15 mouse cellular contexts compared by ENCODE assay signal in the genomic region with DNA sequence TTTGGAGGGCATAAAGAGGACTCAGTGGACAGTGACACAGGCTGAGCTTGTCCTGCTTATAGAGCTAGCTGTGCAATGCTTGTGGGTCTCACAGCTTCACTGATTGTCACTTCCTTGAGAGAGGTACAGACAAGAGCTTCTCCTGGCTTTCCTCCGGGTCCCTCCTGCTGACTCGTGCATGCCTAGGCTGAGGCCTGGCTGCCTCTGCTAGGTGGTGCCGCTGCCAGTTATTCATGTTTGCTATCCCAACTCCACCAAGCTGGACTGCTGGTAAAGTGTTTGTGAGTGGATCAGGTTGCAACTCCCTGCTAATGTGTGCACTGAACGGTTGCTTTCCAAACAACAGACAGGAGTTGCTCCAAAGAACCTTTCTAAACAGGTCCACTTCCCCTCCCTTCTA.
"Had no signal": no experiment of that assay in that cellular context is flagged by ENCODE, and none has a peak within 500 bp of the region (broad histone marks: within the 10 kb centered on the region; RNA-seq: fewer than 3 reads in every experiment).

No protein-coding gene starts in this region.

- H3K4me1 ChIP-seq: neural tube, embryonic 15.5 days; stomach, embryonic 15.5 days had no signal

- DNase-seq: retina, postnatal 1 day; right cerebral cortex, adult 18-20 months; right cerebral cortex, postnatal 14 days; right cerebral cortex, postnatal 25 days; right cerebral cortex, postnatal 4 days; spleen, adult 18-20 months; thymus, adult 18-20 months; thymus, adult 2 months; thymus, postnatal 14 days; thymus, postnatal 25 days; thymus, postnatal 36 days; thymus, postnatal 4 days had no signal

- H3K36me3 ChIP-seq: neural tube, embryonic 15.5 days; stomach, embryonic 15.5 days had no signal

- H3K27ac ChIP-seq: neural tube, embryonic 15.5 days; stomach, embryonic 15.5 days; stomach, postnatal 0 days had no signal

- H3K27me3 ChIP-seq: neural tube, embryonic 15.5 days; stomach, embryonic 15.5 days had no signal

- H3K9me3 ChIP-seq: neural tube, embryonic 15.5 days; stomach, embryonic 15.5 days had no signal

- H3K9ac ChIP-seq: neural tube, embryonic 15.5 days; stomach, embryonic 15.5 days had no signal

- H3K4me2 ChIP-seq: neural tube, embryonic 15.5 days; stomach, embryonic 15.5 days had no signal

- H3K4me3 ChIP-seq: neural tube, embryonic 15.5 days; stomach, embryonic 15.5 days had no signal
